Comparison of ENCODE assay signal across 15 mouse cellular contexts in genomic region chr3:101164771-101165170, GRCm38 (mm10).
"Had no signal": no experiment of that assay in that cellular context is flagged by ENCODE, and none has a peak within 500 bp of the region (broad histone marks: within the 10 kb centered on the region; RNA-seq: fewer than 3 reads in every experiment).

No protein-coding gene starts in this region.

- H3K4me2 ChIP-seq: liver, embryonic 11.5 days; liver, embryonic 15.5 days; midbrain, embryonic 13.5 days; neural tube, embryonic 12.5 days had no signal

- DNase-seq: kidney, adult 8-10 months; kidney, postnatal 36 days; layer of hippocampus, adult 9-11 months; left cerebral cortex, postnatal 4 days; lung, adult 2 months; lung, postnatal 36 days; thymus, adult 2 months; thymus, postnatal 25 days had no signal

- H3K9me3 ChIP-seq: liver, embryonic 15.5 days; midbrain, embryonic 13.5 days; neural tube, embryonic 12.5 days had no signal

- H3K4me3 ChIP-seq: liver, embryonic 15.5 days; midbrain, embryonic 13.5 days; myocyte; neural tube, embryonic 12.5 days had no signal

- H3K9ac ChIP-seq: liver, embryonic 15.5 days; midbrain, embryonic 13.5 days; neural tube, embryonic 12.5 days had no signal

- ATAC-seq: lung, postnatal 0 days; midbrain, embryonic 13.5 days had no signal

- H3K27ac ChIP-seq: kidney, postnatal 0 days; liver, embryonic 15.5 days; midbrain, embryonic 13.5 days; neural tube, embryonic 12.5 days had no signal

- H3K4me1 ChIP-seq: liver, embryonic 15.5 days had no signal

- H3K36me3 ChIP-seq: liver, embryonic 15.5 days; midbrain, embryonic 13.5 days; neural tube, embryonic 12.5 days had no signal

- H3K27me3 ChIP-seq: midbrain, embryonic 13.5 days; neural tube, embryonic 12.5 days had no signal
